Mouse (Mus musculus) heart, embryonic 10.5 days (tissue): Measurements from ENCODE around the gene Ufsp1. TPM values are rescaled to one million over a fixed set of nuclear protein-coding genes. Genes with fewer than 3 reads are reported as not detected.
A peak's percentile ranks its signal among the peaks of the same experiment; 100 is the strongest.

Experiments used
- DNase-seq: peaks from one replicate; pipeline ENCODE4 v3.0.0-alpha.2; 2017; ENCODE audit warnings: low spot score
- H3K27ac ChIP-seq: fragments of 300-500 bp; sonication (generic); 2 replicates; pipeline ENCODE4 v1.5.1; 2016; ENCODE audit warnings: mild to moderate bottlenecking
- H3K27me3 ChIP-seq: fragments of 300-500 bp; sonication (generic); 2 replicates; pipeline ENCODE4 v1.6.1; 2016; ENCODE audit warnings: mild to moderate bottlenecking; ENCODE audit not compliant: poor library complexity, insufficient read depth, severe bottlenecking
- H3K36me3 ChIP-seq: fragments of 300-500 bp; sonication (generic); 2 replicates; pipeline ENCODE4 v1.6.1; 2016; ENCODE audit warnings: mild to moderate bottlenecking, moderate library complexity
- H3K4me1 ChIP-seq: fragments of 300-500 bp; sonication (generic); 2 replicates; pipeline ENCODE4 v1.6.1; 2016; ENCODE audit warnings: mild to moderate bottlenecking
- H3K4me3 ChIP-seq: fragments of 300-500 bp; sonication (generic); 2 replicates; pipeline ENCODE4 v1.5.1; 2016; ENCODE audit warnings: mild to moderate bottlenecking, moderate library complexity
- H3K9me3 ChIP-seq: fragments of 300-500 bp; sonication (generic); 2 replicates; pipeline ENCODE4 v1.6.1; 2016; ENCODE audit warnings: mild to moderate bottlenecking, moderate library complexity
- WGBS: fragments of 180-500 bp; shearing (Covaris S2); methylation state at CpG from one replicate; pipeline ENCODE4 v1.1.7; 2016; 5-methylcytosine and 5-hydroxymethylcytosine counted together
- polyA plus RNA-seq: library from polyadenylated mRNA; unstranded; fragments of >200 nt; fragmentation: Nextera tagmentation; extraction: Ambion mirVana; gene quantifications from 2 replicates; pipeline ENCODE4 v1.2.1, GENCODE M21; 2016

Ufsp1 gene
- polyA plus RNA-seq, 1 experiment from 2014 or later, result 12.3 TPM

DNA sequence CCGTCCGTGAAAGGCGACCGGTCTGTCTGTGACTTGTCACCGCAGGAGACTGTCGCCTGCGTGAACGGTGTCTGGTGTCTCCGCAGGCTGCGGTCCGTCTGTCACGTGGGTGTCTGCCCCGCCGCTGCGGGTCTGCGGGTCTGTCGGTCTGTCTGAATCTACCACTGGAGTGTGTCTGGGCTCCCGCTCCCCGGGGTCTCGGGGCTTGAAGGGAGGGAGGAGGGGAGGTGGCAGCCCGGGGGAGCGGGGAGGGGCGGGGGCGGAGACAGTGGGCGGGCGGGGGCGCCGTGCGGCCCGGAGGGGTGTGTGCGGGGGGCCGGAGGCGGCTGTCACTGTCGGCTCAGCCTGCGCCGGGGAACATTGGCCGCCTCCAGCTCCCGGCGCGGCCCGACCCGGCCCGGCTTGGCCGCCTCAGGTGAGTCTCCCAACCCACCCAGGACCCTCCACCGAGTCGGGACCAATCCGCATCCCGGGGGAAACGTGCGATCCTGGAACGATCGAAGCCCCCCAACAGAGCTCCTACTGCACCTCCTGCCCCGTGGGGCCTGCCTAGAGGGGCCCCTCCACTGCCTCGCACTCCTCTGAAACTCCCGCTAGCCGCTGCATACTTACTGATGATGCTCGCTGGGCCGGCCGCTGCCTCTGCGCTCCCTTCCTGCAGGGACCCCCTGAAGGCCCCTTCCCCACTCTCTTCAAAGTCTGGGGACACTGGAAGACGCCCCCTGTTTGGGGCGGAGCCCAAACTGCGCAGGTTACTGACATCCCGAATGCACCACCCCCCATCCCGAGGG is 6.3 kb upstream of the Ufsp1 start:
- WGBS, result under 1% methylated on average over 60 of the region's 65 CpGs
- Histone ChIP-seq H3K27ac (peak overlapping the region; percentile 81), H3K27me3 (peaks cover 61% of the 10 kb centered on the region), H3K36me3 (no peaks in the 10 kb centered on the region), H3K9me3 (no peaks in the 10 kb centered on the region), H3K4me1 (peaks cover 49% of the 10 kb centered on the region), H3K4me3 (peak overlapping the region; percentile 64)
- DNase-seq, result peak; percentile 83

GRCm38 (mm10) chr5:137288999-137289470 is 5.4 kb upstream of the Ufsp1 start:
- WGBS, result 2% methylated on average over 25 of the region's 25 CpGs

GRCm38 (mm10) chr5:137289591-137290365 is 4.7 kb upstream of the Ufsp1 start:
- peak; percentile 95 for DNase-seq

More at GRCm38 (mm10) chr5:137288999-137289470, 5.4 kb upstream of the Ufsp1 start:
- peak; percentile 89 for DNase-seq
- peaks cover 57% of the 10 kb centered on the region for H3K4me1 ChIP-seq
- peak overlapping the region; percentile 64 for H3K4me3 ChIP-seq
- H3K9me3 ChIP-seq, result no peaks in the 10 kb centered on the region
- no peaks in the 10 kb centered on the region for H3K36me3 ChIP-seq
- peak overlapping the region; percentile 81 for H3K27ac ChIP-seq
- peaks cover 61% of the 10 kb centered on the region for H3K27me3 ChIP-seq

GRCm38 (mm10) chr5:137290677-137291076 is 3.8 kb upstream of the Ufsp1 start:
- H3K4me3 ChIP-seq, result peak overlapping the region; percentile 64
- peak; percentile 92 for DNase-seq
- peaks cover 71% of the 10 kb centered on the region for H3K4me1 ChIP-seq
- H3K27me3 ChIP-seq, result peaks cover 61% of the 10 kb centered on the region
- WGBS, result 18% methylated on average over 15 of the region's 15 CpGs
- H3K9me3 ChIP-seq, result no peaks in the 10 kb centered on the region
- peaks cover 7% of the 10 kb centered on the region for H3K36me3 ChIP-seq
- H3K27ac ChIP-seq, result peak overlapping the region; percentile 59

More at GRCm38 (mm10) chr5:137289591-137290365, 4.7 kb upstream of the Ufsp1 start:
- peaks cover 62% of the 10 kb centered on the region for H3K4me1 ChIP-seq
- no peaks in the 10 kb centered on the region for H3K9me3 ChIP-seq
- H3K4me3 ChIP-seq, result peak overlapping the region; percentile 64
- H3K27ac ChIP-seq, result peak overlapping the region; percentile 81
- H3K27me3 ChIP-seq, result peaks cover 61% of the 10 kb centered on the region
- H3K36me3 ChIP-seq, result no peaks in the 10 kb centered on the region
- 36% methylated on average over 13 of the region's 13 CpGs for WGBS

- no peak for DNase-seq
- H3K9me3 ChIP-seq, result no peaks in the 10 kb centered on the region
- H3K4me1 ChIP-seq, result peaks cover 73% of the 10 kb centered on the region
- H3K4me3 ChIP-seq, result peak overlapping the region; percentile 64
- no peak overlapping the region for H3K27ac ChIP-seq
- peaks cover 15% of the 10 kb centered on the region for H3K36me3 ChIP-seq
- WGBS, result 74% methylated on average over 15 of the region's 15 CpGs
- peaks cover 61% of the 10 kb centered on the region for H3K27me3 ChIP-seq
These were observed 3.0 kb upstream of the Ufsp1 start for GRCm38 (mm10) chr5:137291381-137291926.

- peaks cover 33% of the 10 kb centered on the region for H3K36me3 ChIP-seq
- H3K27ac ChIP-seq, result peak overlapping the region; percentile 94
- peaks cover 55% of the 10 kb centered on the region for H3K4me1 ChIP-seq
- H3K9me3 ChIP-seq, result no peaks in the 10 kb centered on the region
- peaks cover 46% of the 10 kb centered on the region for H3K27me3 ChIP-seq
- under 1% methylated on average over 15 of the region's 15 CpGs for WGBS
- peak overlapping the region; percentile 74 for H3K4me3 ChIP-seq
- DNase-seq, result peak; percentile 92
These were observed 1.1 kb upstream of the Ufsp1 start for GRCm38 (mm10) chr5:137293282-137293681.

DNA sequence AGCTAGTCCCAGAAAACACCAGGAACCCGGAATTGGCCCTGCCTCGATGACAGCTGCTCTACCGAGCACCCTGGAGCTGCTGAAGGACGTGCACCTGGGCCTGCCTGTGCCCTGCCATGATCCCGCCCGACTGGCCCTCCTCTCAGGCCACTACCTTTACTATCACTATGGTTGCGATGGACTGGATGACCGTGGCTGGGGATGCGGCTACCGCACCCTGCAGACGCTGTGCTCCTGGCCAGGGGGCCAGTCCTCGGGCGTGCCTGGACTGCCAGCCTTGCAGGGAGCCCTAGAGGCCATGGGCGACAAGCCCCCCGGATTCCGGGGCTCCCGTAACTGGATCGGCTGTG is 290 bp downstream of the Ufsp1 start:
- H3K36me3 ChIP-seq, result peaks cover 48% of the 10 kb centered on the region
- peaks cover 32% of the 10 kb centered on the region for H3K27me3 ChIP-seq
- DNase-seq, result no peak
- H3K4me3 ChIP-seq, result peak overlapping the region; percentile 74
- WGBS, result 7% methylated on average over 18 of the region's 18 CpGs
- H3K27ac ChIP-seq, result peak overlapping the region; percentile 94
- peaks cover 41% of the 10 kb centered on the region for H3K4me1 ChIP-seq
- H3K9me3 ChIP-seq, result no peaks in the 10 kb centered on the region

GRCm38 (mm10) chr5:137295296-137295695 is 867 bp downstream of the Ufsp1 start:
- Histone ChIP-seq H3K9me3 (no peaks in the 10 kb centered on the region), H3K36me3 (peaks cover 54% of the 10 kb centered on the region), H3K27ac (peak overlapping the region; percentile 94), H3K27me3 (peaks cover 26% of the 10 kb centered on the region), H3K4me1 (peaks cover 37% of the 10 kb centered on the region), H3K4me3 (peak overlapping the region; percentile 74)
- no peak for DNase-seq
- WGBS, result 77% methylated on average over 9 of the region's 9 CpGs

DNA sequence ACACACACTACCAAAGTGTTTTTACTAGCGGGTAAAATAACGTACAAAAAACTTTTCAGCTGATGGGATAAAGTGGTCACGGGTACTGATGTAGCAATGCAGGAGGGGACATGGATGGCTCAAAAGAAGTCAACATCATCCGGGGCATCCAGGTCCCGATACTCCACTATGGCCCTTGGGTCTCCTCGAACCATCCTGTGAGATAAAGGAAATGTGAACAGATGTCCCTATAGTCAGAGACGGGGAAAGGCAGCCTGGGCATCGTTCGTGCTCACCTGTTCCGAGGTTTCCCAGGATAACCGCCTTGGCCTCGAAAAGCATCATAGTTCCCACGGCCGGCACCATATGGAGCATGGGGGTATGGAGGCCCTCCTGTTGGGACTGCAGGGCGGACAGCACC is 1.3 kb downstream of the Ufsp1 start:
- no peak for DNase-seq
- H3K36me3 ChIP-seq, result peaks cover 58% of the 10 kb centered on the region
- H3K4me3 ChIP-seq, result peak overlapping the region; percentile 74; the same call in 1 of the 2 replicates
- H3K27ac ChIP-seq, result no peak overlapping the region
- no peaks in the 10 kb centered on the region for H3K9me3 ChIP-seq
- H3K4me1 ChIP-seq, result peaks cover 35% of the 10 kb centered on the region
- WGBS, result 91% methylated on average over 15 of the region's 15 CpGs
- peaks cover 22% of the 10 kb centered on the region for H3K27me3 ChIP-seq

- Histone ChIP-seq H3K9me3 (no peaks in the 10 kb centered on the region), H3K36me3 (peaks cover 72% of the 10 kb centered on the region), H3K27me3 (peaks cover 9% of the 10 kb centered on the region), H3K4me1 (peaks cover 31% of the 10 kb centered on the region), H3K27ac (no peak overlapping the region), H3K4me3 (no peak overlapping the region)
- no peak for DNase-seq
- 92% methylated on average over 14 of the region's 14 CpGs for WGBS
These were observed 2.7 kb downstream of the Ufsp1 start for GRCm38 (mm10) chr5:137297126-137297525.

DNA sequence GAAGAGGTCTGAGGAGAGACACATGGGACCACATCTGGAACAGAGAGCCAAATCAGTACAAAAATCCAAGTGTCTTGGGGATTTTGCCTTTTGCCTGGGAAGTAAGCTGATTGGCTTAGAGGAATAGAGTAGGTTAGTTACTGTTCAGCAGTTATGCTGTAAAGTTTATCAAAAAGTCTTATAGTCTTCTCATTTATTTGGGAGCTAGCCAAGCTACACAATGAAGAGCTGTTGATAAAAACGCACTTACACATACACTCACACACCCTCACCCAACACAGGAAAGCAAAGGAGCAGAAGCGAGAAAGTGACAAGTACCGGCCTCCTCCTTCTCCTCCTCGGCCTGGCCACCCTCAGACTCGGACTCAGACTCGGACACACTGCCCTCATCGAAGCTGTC is 4.8 kb downstream of the Ufsp1 start:
- H3K4me3 ChIP-seq, result no peak overlapping the region
- H3K36me3 ChIP-seq, result peaks cover 92% of the 10 kb centered on the region
- peaks cover 26% of the 10 kb centered on the region for H3K4me1 ChIP-seq
- no peak for DNase-seq
- WGBS, result 81% methylated on average over 7 of the region's 7 CpGs
- H3K27ac ChIP-seq, result no peak overlapping the region
- H3K27me3 ChIP-seq, result no peaks in the 10 kb centered on the region
- no peaks in the 10 kb centered on the region for H3K9me3 ChIP-seq

DNA sequence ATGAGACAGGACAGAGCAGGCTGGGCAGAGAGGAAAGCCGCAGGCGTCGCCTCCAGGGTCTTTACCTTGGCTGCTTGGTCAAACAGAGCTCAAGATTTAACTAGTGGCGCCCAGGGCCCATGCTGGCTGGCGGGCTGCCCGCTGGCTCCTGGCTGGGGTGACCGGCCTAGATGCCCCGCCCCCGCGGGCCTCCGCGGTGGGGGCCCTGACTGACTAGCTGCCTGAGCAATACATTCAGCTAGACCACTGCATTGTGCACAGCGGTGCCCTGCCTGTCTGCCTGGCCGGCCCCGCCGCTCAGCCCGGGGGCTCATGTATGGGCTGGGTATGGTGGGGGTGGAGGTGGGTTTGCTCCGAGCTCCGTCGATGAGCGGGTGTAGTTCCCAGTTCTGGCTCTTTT is 6.8 kb downstream of the Ufsp1 start:
- no peak overlapping the region for H3K27ac ChIP-seq

DNA sequence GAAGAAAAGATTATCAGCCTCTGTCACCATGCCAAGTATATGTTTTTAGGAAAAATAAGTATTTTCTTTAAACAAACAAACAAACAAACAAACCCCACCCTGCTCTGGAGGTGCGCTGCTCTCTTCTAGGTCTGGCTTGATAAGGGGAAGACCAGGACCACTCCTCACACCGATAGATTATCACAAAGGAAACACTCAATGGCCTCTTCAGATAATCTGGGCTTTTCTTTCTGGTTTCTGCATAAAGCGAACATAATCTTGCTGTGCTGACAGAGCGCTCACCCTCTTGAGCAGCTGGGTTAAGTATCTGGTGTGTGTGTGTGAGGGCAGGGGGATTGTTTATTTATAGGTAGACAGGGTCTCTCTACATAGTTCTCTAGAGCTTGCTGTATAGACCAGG is 9.2 kb downstream of the Ufsp1 start:
- no peak overlapping the region for H3K27ac ChIP-seq
- H3K27me3 ChIP-seq, result no peaks in the 10 kb centered on the region

More for the DNA sequence above, 6.8 kb downstream of the Ufsp1 start:
- 88% methylated on average over 21 of the region's 21 CpGs for WGBS
- no peaks in the 10 kb centered on the region for H3K27me3 ChIP-seq
- H3K4me3 ChIP-seq, result no peak overlapping the region; the same call in 1 of the 2 replicates
- H3K36me3 ChIP-seq, result peaks cover 98% of the 10 kb centered on the region
- DNase-seq, result no peak
- peaks cover 29% of the 10 kb centered on the region for H3K4me1 ChIP-seq
- H3K9me3 ChIP-seq, result no peaks in the 10 kb centered on the region

More for the DNA sequence above, 9.2 kb downstream of the Ufsp1 start:
- Histone ChIP-seq H3K4me1 (peaks cover 31% of the 10 kb centered on the region), H3K4me3 (no peak overlapping the region), H3K9me3 (no peaks in the 10 kb centered on the region), H3K36me3 (peaks cover 77% of the 10 kb centered on the region)
- no peak for DNase-seq
- 28% methylated on average over 4 of the region's 4 CpGs for WGBS
